Mouse (Mus musculus) left cerebral cortex, postnatal 25 days (tissue): Measurements from ENCODE around the gene Spag17. TPM values are rescaled to one million over a fixed set of nuclear protein-coding genes. Genes with fewer than 3 reads are reported as not detected.
A peak's percentile ranks its signal among the peaks of the same experiment; 100 is the strongest.

ENCODE experiments used
- DNase-seq, 2 experiments: peaks; one replicate each; pipeline ENCODE4 v3.0.0; 2022; ENCODE audit warnings: low spot score in 2 of 2, mixed read lengths in 1 of 2
- intact Hi-C: fragments of 180-260 bp; cut with DNase I; formaldehyde crosslinking; loops from one replicate; pipeline ENCODE4 v1.15.1; 2025
- total RNA-seq, 2 experiments: library from RNA; stranded (reverse); gene quantifications; 2 replicates each; pipeline ENCODE4 v1.2.3; 2021

Spag17 gene
- total RNA-seq, 2 experiments from 2014 or later = 0.07 to 0.14 TPM

- intact Hi-C loops = no loop called here
- DNase-seq = no peak
Observed at GRCm38 (mm10) chr3:100160682-100161445, 275.7 kb downstream of the Spag17 start.

GRCm38 (mm10) chr3:100161665-100162314, 276.6 kb downstream of the Spag17 start:
- DNase-seq = no peak
- intact Hi-C loops = no loop called here

- intact Hi-C loops = no loop called here
- DNase-seq = peak; percentile 95 to 97
Observed at GRCm38 (mm10) chr3:100162315-100163105, 277.3 kb downstream of the Spag17 start, which contains the start of the genes Gdap2 and Wdr3. Gene Gdap2, plus strand, starts transcription at chr3:100162381. Gene Wdr3, minus strand, starts transcription at chr3:100162407.

- intact Hi-C loops = no loop called here
- no peak for DNase-seq
Observed at GRCm38 (mm10) chr3:100163556-100163955, 278.4 kb downstream of the Spag17 start.

- intact Hi-C loops = no loop called here
- no peak for DNase-seq
Observed at GRCm38 (mm10) chr3:100164991-100165390, 279.8 kb downstream of the Spag17 start.

- intact Hi-C loops = no loop called here
- DNase-seq = no peak
Observed at GRCm38 (mm10) chr3:100176031-100176430, 290.8 kb downstream of the Spag17 start.

- DNase-seq = no peak
- intact Hi-C loops = loop anchor here (10.0 kb wide), 1 partner anchor 504 kb away; the partner anchor contains the start of gene Man1a2
Observed at GRCm38 (mm10) chr3:100180471-100180870, 295.3 kb downstream of the Spag17 start.

GRCm38 (mm10) chr3:100189444-100189843, 304.2 kb downstream of the Spag17 start:
- intact Hi-C loops = loop anchor here (5.0 to 10.0 kb wide), 2 partner anchors 368 to 495 kb away; partner anchors contain the start of gene Man1a2
- peak; percentile 73 to 89 for DNase-seq

- no peak for DNase-seq
Observed at GRCm38 (mm10) chr3:100189861-100190260, 304.7 kb downstream of the Spag17 start.

More at GRCm38 (mm10) chr3:100189861-100190260, 304.7 kb downstream of the Spag17 start:
- intact Hi-C loops = loop anchor here (5.0 to 10.0 kb wide), 3 partner anchors 367 to 495 kb away; partner anchors contain the start of gene Man1a2
